Mouse (Mus musculus): ENCODE data around the gene Ranbp10.

Gene Ranbp10

DNA sequence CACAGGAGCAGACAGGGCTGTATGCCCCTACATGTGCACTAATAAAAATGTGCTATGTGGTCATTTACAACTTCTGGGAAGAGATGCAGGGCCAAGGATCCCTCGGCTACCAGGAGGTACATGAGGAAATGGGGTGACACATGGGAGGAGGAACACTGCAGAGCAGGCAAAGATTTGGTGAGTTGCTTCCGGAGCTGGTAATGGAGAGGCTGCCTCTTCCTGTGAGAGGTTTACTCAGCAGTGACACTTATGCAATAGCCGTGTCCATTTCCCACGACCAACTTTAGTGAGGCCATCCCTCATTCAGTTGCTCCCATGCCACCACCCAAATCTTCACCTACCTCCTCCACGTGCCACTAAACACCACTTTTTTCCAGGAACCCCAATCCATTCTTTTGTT, 46.9 kb downstream of the Ranbp10 start:
- DNase-seq: no peak

DNA sequence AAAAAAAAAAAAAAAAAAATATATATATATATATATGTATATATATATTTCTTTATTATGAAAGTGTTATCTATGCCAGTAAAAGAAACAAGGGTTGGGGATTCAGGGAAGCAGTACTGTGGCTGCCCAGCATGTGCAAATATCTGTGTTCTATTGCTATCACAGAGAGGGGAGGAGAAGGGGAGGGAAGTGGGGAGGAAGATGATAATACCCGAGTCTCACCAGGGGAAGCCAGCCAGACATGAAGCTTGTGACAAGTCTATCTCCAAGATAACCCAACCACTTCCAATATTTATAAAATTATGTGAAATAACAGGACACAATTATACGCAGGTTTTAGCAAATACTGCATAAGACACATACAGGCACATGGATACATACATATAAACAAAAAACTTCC, 49.3 kb downstream of the Ranbp10 start:
- no peak for DNase-seq

DNA sequence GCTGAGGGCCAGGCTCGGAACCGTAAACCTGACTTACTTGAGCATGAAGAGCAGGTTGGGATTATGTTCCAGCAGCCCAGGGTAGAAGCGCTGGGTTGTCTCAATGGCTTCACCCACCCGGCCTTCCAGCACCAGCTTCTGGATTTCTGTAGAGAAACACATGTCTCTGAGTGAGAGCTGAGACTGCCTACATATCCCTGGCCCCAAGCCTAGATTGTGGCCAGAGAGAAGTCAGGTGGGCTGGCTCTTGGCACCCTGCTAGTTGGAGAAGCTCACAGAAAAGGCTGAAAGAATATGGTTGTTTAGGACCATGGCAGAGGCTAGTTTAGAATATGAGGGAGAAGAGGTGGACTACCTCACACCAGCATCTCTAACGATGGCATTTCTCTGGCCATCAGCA, 52.7 kb downstream of the Ranbp10 start:
- DNase-seq: no peak

DNA sequence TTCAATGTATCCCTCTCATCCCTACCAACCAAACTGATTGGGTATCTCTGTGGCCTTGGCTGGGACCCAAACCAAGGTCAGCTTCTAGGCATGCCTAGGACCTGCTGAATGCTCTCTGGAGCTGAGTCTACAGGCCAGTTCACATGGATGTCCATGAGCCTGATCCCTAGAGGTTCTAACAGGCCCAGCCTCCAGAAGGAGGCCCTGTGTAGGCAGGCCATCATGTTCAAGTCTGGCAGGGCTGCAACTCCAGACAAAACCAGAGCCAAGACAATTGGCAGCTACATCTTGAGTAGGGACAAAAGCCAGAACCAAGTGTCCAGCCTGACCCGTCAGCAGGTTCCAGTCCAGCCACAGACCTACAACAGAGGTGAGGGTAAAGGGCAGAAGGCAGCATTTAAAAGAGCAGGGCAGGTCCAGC, 53.7 kb downstream of the Ranbp10 start:
- DNase-seq: peak; percentile 91

DNA sequence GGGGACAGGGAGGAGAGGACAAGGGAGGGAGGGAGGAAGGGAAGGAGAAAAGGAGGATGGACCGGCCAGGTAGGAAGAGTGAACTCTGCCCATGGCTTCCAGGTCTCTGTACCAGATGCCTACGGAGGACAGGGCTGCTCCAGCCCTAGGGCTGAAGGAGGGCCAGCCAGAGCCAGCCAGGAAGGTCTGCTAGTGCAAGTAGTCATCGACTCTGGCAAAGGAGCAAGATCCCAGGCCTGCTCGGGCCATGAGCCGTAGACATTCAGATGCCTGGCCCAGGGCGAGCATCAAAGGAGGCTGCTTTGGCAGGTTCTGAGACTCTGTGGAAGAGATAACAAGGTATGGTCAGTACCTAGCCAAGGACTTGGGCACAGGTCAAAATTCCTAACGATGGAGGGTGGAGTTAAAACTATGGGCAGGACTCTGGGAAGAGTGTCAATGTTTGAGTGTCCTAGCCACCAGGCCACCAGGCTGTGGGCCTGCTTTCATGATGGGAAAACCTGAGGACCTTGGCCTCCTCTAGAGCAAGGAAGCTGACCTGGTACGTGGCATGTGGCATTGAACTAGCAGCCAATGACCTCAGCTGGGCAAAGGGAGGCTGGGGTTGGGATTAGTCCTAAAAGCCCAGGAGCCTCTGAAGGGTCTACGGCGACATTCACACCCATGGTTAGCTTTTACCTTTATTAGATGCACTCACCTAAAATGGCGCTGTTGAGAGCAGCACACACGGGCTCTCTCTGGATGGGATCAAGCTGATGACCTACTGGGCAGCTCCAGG, 55.6 kb downstream of the Ranbp10 start:
- DNase-seq: peak; percentile 90

DNA sequence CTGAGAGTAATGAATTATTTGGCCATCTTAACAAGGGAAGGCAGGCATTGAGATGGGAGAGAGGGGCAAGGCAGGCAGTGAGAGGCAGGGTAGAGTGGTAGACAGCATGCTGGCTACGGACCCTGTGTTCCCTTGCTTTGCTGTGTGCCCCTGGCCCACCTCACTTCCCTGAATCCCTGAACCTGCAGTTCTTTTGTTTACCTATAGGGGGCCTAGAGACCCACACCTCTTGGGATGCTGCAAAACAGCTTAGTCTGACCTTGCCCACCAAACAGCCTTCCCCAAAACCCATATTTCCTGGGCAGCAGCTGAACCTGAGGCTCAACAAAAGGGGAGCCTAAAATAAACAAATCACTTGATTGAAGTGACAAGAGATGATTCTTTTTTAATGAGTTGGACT, 56.5 kb downstream of the Ranbp10 start:
- no peak for DNase-seq

DNA sequence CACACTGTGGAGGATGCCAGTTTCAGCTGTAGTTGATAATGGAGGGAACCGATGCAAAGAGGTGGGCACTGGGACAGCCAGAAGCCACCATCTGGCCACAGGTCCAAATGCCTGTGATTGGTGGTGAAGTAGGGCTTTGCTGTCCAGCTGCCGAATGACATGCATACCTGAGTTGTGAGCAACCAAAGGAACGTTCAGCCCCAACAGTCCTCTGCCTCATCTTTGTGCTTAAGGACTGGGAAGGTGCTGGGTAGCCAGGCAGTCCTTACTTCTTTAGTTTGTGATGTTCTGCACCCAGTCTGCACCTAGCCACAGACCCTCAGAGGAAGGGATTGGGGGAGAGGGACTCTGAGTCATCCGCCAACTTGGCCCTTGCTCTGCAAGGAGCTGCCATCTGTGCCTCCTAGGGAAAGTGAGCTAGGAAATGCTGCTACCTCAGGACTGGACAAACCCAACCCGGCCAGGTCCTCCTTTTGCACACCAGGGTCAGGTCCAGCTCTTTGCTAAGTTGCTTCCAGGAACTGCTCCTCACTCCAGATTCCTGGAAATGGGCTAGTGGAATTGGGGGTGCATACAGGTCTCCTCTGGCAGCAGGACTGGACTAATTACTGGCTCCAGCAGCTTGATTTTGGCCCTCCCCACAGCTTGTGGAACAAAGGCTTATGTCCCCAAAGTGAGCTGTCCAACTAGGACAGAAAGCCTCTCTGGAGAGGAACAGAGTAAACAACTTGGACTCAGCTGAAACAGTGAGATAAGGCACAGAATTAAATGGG, 58.5 kb downstream of the Ranbp10 start:
- DNase-seq: no peak

DNA sequence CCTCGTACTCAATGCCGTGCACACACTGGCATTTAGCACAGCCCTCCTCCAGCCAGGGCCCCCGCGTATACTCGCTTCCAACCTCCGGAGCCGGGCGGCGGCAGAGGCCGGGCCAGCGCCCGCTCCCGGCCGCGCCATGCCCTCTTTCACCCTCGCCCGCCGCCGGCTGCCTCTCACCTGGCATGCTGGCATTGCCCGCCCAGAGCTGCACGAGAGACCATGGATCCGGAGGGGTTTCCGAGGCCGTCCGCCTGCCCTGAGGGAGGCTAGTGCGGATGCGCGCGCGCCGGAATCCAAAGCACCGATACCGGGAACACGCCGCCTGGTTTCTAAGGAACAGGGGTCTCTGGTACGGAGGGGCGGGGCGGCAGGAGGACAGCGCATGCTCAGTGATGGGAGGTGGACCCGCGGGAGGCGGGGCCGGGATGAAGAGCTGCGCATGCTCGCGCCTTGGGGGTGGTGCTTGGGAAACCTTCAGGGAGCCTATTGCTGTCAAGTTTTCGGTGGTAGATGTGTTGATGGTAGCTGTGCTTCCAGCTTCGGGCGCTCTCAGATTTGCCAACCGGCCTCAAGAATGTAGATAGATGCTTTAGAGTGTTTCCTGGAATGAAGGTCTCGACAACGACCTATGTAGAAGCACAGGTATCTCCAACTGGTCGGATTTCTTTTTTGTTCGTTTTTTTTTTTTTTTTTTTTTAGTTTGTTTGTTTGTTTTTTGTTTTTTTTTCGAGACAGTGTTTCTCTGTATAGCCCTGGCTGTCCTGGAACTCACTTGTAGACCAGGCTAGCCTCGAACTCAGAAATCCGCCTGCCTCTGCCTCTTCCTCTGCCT, 68.7 kb downstream of the Ranbp10 start, which contains the start of gene Gfod2:
Gene Gfod2, minus strand, starts transcription at position 388 of the 832 bp plus-strand sequence.
- peak; percentile 100 for DNase-seq

DNA sequence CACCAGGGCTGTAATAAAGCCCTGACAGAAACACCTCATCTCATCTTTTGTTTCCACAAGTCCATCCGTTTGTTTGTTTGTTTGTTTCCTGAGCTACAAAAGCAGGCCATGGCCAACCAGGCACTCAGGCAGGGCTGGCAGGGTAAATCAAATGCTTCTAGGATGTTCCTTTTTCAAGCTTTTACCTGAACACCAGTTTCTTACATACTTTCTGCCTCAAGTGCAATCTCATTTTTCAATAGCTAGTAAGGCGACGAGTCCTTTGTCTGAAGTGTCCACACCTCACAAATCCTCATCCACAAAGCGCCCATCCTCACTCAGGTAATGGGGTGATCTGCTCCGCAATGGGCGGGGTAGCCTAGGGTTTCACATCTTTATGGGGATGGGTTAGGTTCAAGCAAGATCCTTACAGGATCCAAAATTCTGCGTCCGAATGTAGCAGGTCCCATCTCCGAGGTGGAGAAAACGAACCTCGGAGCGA, 69.3 kb downstream of the Ranbp10 start:
- DNase-seq: no peak

DNA sequence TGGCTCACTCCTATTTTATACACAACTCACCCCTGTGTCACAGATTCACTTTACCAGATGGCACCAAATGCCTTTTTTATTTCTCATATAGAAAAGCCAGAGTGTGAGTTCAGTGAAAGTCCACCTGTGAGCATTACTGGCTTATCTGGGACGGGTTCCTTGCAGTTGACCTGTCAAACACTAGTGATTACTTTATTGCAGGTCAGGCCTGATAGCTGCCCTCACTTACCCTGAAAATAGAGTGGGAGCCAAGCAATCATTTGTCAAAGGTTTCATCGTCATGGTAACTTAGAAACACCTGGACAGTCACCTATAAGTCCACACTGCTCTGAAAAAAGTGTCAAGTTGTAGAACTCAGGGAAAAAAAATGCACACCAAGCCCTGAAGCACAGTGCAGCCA, 72.5 kb downstream of the Ranbp10 start:
- no peak for DNase-seq

DNA sequence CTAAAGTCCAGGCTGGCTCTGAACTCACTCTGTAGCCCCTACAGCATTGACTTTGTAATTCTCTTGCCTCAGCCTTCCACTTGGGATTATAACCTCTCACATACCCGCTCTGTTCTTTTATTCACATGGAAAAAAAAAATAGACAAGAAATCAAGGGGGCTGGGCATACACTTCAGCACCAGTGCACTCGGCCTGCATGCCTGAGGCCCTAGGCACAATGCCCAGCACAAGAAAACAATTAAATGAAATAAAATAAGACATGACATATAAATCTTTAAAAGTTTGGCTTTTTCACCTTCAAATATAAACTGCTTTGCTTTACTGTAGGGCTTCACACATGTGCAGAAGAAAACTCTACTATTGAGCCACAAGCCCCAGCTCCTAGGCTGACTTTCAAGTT, 73.2 kb downstream of the Ranbp10 start:
- DNase-seq: no peak

DNA sequence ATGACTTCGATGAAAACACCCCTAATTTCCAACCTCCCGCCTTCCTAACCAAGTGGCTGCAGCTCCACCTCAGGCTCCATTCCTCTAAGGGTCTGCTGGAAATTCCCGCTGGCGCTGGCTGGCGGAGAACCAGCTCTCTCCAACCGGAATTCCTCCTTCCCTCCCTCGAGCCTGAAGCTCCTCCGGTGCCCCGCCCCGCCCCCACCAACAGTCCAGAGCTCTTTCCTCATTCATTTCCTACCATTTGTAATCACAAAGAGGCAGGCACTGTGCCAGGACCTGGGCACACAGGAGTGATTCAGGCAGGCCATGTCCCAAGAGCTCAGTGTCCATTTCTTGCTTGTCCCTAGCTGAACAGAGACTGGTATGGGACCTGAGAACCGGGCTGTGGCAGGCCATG, 76.5 kb downstream of the Ranbp10 start:
- DNase-seq: peak; percentile 96

DNA sequence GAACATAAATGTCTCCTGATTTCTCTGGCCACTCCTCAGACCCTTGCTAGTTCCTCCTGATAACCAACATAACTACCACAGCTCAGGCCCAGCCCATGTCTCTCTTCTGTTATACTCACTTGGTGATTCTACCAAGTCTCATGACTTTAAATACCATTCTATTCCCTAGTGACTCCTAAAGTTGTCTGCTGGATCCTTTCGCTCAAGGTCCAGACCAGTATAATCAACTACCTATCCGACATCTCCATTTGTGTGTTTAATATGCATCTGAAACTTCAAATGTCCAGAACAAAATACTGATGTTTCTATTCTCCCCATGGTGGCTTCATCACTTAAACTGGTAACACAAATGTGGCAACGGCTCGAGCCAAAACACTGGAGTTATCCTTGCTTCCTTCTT, 83.8 kb downstream of the Ranbp10 start:
- no peak for DNase-seq

DNA sequence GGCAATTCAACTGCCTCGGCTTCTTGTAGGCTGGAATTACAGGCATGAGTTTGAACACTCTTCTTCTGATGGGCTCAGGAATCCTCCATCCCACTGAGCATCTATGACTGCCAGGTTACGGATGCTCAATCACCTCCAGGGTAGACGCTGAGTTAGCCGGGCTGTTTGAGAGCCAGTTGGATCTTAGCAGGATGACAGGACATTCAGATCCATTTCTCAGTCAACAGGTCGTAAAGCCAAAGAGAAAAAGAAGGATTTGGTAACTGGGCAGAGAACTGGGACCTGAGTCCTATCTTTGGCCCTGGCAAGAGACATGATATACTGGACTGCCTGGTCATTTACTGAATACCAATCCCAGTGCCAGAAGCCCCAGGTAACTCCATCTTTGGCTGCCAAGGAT, 87.9 kb downstream of the Ranbp10 start:
- DNase-seq: no peak

DNA sequence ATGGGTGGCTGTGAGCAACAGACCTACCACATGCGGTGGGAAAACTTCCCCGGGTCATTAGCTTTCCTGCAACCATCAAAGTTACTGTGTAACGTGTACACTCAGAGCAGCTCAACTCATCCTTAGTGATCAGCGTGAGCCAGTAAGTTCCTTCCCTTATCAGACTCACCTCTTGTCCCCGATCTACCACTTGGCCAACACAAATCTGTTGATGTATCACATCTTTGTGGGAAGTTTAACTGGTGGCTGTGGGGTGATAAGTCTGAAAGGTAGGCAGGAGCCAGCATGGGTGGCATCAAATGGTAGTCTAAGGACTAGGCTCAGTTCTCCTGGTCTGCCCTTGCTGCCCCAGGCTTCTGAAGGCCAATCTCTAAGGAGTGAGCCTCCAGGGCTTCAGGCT, 95.0 kb downstream of the Ranbp10 start:
- no peak for DNase-seq

DNA sequence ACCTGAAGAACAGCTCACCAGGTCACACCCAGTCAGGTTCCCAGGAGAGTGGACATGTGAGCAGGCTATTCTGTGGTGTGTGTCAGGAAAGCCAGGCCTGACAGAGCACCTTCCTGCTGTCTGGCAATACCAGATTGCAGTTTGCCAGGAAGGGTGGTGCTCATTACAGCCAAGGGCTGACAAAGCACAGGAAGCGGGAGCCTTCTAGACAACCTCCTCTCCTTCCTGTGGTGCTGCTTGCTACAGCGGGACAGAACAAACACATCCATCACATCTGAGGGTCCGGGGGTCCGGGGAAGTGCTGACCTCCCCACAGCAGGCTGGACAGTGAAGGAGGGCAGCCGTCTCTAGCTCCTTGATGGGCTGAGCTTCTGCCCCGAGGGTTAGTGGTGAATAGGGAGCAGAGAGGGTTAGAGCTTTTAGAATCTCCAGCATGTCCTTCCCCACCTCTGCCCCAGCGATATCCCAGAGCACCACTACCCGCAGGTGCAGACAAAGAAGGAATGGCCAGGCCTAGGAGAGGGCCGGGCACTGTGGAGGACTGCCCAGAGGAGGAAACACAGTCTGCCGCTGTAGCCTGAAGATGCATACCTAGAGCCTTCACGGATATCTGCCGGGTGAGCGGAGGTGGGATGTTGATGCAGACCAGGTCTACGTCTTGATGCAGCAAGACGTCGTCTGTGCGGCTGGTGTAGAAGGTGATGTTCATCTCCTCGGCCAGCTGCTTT, 99.6 kb downstream of the Ranbp10 start:
- peak; percentile 99 for DNase-seq

DNA sequence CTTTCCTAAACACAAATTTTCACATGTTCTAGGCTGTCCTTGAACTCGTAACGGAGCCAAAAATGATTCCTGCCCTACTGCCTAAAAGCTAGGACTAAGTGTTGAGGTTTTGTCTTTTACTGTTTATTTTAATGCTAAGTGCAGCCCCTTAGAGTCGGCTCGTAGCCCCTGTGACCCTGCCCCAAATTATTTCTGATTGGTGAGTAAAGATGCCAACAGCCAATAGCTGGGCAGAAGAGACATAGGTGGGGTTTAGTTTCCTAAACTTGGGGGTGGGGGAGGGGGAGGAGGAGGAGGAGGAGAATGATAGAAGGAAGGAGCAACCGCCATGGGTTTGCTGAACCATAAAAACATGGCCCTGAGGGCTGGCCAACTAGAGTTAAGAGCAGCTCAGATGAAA, 101.4 kb downstream of the Ranbp10 start:
- DNase-seq: no peak

DNA sequence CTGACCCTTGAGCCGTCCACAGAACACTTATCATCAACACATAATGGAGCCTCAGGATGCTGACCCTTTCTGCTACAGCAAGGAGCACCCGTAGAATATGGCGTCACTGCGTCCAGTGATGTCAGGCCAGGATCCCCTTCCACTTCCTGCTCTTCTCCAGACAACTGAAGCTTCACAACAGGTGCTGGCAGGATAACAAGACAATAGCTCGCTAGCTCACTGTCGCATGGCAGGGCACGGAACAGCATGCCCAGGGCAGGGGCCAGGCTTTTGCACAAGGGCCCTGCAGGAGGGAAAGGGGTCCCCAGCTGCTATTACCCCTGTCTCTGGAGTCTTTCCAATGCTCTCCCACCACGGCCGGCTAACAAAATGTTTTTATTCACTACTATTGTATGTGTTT, 104.3 kb downstream of the Ranbp10 start:
- DNase-seq: peak; percentile 77

DNA sequence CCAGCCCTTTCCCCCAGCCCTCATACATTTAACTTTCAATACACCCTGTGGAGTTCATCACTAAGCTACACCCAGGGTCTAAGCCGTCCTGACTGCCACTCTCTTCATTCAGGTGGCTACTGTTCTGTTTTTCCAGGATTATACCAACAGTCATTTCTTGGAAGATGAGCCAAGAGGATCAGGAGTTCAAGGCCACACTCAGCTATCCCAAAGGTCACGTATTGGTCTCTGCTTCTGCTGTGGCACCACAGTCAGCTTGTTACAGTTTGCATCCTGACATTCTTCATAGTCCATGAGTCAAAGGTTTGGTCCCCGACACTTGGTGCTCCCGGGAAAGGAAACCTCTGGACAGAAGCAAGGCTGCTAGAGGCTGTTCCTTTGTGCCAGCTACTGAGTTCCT, 107.5 kb downstream of the Ranbp10 start:
- DNase-seq: peak; percentile 76
